Mouse (Mus musculus) Muller cell, postnatal 12 days (primary cell): ENCODE measurements around the gene Vps45.
"Not testable (repeated sequence)": the region's sequence is repeated elsewhere in the genome, so short reads cannot be mapped to it uniquely, and the experiment has no call there.

Experiments used
- DNase-seq: peaks from one replicate; pipeline ENCODE4 v3.0.0-alpha.2; 2015; ENCODE audit errors: inconsistent ontology term

The Vps45 gene

DNA sequence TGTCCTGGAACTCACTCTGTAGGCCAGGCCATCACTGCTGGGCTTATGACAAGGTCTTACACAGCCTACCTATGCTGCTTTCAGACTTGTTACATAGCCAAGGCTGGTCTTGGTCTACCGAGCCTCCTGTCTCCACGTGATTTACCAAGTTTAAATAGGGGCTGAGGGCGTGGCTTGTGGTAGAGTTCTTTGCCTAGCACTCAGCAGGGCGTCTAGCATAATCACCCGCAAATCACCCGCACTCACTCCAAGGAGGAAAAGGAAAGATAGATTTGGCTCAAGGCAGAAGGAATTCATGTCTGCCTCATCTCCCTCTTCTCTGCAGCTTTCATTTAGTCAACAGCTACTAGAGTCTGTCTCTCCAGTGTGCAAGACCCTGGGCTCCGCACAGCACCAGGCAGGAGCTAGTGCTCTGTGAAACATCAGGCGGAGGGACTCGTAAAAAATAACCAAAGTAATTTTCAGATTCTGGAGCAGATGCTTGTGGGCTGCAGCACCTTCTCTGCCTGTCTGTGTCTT is 61.0 kb downstream of the Vps45 start:
- DNase-seq = peak; percentile 48

DNA sequence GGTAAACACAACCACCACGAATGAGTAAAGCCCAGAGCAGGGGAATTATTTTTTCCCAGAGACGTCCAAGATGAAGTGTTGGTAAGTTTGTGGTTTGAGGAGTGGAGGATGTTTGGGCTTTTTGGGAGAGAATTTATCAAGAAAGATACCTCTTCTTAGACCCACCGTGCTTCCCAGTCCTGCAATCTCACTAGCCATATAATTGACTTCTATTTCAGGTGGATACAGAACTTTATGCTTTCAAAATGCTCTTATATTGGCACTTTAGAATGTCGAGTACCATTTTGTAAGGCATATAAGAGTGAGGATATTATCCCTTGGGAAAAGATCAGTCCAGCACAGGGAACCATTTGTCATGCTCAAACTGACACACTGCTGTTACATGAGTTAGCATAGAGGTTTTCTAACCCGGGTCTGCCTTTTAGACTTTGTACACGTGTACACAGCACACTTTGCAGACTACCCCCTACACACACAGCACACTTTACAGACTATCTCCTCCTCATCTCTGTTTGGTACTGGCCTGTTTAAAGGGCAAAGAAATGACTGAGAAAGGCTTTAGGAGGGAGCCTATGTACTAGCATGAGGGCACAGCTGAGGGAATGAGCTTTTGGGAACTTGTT is 61.7 kb downstream of the Vps45 start:
- no peak for DNase-seq

GRCm38 (mm10) chr3:95995802-95996428 is 62.4 kb downstream of the Vps45 start, which contains the start of gene Plekho1:
Gene Plekho1, minus strand, starts transcription at chr3:95996001.
- peak; percentile 60 for DNase-seq

- DNase-seq = peak; percentile 57
Observed at GRCm38 (mm10) chr3:95994975-95995801, 63.1 kb downstream of the Vps45 start.

- DNase-seq = peak; percentile 50
Observed at GRCm38 (mm10) chr3:95994381-95994846, 63.9 kb downstream of the Vps45 start.

- DNase-seq = peak; percentile 74
Observed at GRCm38 (mm10) chr3:95993881-95994280, 64.4 kb downstream of the Vps45 start.

DNA sequence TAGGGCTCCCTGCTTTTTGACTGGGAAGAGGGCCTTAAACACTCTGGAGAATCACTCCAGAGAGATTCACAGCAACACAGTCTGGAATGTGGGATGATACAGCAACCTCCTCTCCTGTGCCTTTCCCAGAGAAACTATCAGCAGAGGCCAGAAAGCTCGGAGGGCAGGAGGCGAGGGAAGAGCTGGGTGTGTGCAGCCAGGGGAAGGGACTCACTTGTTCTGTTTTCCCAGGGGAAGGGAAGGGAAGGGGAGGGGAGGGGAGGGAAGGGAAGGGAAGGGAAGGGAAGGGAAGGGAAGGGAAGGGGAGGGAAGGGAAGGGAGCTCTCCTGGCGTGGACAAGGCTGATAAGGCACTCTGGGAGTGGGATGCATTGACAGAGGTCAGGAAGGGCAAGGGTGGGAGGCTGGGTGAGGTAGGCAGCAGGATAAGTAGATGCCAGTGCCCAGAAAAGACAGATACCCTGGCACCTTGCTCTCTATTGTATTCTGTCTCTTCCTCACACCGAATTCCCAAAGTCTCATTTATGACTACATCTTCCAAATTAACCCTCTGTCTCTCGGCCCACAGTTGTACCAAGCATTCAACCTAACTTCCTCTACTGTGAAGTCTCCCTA is 65.2 kb downstream of the Vps45 start:
- no peak for DNase-seq

- peak; percentile 81 for DNase-seq
Observed at GRCm38 (mm10) chr3:95990413-95990941, 67.8 kb downstream of the Vps45 start.

DNA sequence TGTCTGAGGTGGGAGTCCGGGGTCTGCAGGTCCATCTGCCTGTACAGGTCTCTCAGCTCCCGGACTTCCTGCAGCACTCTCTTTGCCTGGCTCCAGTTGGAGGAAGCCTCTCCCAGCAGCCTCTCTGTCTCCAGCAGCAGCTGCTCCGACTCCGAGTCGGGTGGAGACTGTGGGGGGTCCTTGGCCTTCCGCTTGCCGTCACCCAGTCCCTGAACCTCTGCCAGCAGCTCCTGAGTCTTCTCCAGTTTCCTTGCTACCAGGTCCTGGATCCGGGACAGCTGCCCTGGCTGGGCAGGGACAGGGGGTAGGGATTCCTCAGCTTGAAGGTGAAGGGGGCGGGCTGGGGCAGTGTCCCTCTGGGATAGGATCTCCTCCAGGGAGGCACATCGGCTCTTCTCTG is 69.3 kb downstream of the Vps45 start:
- DNase-seq = peak; percentile 35

GRCm38 (mm10) chr3:95988138-95988537 is 70.1 kb downstream of the Vps45 start:
- no peak for DNase-seq

DNA sequence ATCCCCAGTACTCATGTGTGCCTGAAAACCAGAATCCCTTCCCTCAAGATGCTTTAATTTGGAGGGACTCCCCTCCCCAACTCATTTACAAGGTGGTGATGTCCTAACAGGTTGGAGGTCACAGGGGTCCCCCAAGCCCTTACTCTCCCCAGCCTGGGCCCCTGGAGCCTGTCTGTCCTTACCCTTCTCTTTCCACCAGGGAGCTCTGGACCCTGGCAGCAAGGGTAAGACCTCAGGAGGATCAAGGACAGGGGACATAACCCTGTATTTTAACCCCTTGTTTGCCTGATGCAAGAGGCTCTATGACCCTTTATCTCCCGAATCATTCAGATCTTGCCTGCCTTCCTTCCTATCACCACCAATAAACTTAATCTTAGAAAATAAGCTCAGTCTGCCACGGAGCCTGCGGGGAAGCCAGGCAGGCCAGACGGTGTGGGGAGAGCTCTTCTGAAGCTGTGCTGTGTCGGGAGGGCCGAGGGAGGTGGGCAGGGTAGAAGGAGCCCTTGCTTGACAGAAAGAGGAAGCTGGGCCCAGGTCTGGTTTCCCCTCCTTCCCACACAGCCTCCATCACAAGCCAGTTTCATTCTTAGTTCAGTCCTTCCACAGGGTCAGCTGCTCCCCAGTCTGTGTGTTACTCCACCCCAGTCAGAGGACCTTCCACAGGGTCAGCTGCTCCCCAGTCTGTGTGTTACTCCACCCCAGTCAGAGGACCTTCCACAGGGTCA is 70.7 kb downstream of the Vps45 start:
- no peak for DNase-seq

DNA sequence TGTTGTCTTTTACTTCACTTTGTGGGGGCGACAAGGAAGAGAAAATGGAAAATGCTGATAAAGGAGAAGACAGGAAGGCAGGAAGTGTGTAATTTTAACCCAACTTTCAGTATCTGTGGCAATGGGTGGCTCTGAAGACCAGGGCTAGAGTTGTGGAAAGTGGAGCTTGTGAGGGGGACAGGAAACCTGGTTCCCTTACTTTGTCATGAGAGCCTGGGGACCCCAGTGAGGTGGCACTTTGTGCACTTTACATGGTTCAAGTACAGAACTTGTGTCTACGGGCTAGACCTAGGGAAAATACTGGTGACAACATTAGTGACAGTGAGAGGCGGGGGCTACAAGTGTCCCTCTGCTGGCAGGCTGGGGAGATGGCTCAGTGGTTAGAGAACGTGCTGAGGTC is 71.3 kb downstream of the Vps45 start:
- DNase-seq = no peak

DNA sequence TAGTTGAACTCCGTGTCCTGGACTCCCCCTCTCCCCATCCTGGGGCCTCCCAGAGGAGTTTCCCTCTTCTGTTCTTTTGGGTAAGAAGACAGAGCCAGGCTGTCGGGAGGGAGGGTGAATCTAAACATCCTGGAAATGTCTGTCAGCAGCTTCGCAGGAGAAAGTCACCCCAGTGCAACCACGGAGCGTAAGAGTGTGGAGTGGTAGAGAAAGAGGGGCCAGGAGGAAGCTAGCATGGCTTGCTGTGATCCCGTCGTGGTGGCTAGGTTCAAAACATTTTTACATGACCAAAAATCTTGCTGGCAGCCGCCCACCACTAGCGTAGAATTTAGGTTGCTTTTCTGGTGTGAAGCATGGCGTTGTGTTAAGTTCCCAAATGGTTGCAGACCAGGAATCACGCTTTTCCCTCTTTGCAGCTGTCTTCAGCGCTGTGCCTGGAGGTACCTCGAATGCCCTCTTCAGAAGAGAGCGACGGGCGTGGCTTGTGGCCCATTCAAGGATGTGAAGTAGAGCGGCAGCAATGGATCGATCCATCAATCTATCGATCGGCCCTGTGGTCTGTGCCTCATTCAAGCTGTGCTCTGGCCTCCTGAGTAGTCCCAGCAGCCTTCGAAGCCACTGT is 72.2 kb downstream of the Vps45 start:
- DNase-seq = peak; percentile 32

- peak; percentile 90 for DNase-seq
Observed at GRCm38 (mm10) chr3:95985209-95986000, 72.9 kb downstream of the Vps45 start.

DNA sequence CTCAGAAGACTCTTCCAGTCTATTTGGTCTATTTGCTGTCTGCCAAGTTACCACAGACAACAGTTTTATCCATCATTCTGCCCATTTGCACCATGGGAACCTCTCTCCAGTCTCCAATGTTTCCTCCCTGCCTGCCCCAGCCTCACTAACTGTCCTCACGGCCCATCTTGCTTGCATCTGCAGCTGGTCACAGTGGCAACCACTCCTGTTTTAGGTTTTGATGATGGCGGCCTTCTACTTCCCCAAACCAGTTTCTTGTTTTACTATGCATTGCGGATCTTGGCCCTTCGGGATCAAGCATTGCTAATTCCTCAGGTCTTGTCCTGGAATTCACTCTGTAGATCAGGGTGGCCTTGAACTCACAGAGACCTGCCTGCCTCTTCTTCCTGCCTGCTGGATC is 76.1 kb downstream of the Vps45 start:
- no peak for DNase-seq

- no peak for DNase-seq
Observed at GRCm38 (mm10) chr3:95980276-95980970, 77.8 kb downstream of the Vps45 start.

GRCm38 (mm10) chr3:95978265-95978664 is 80.0 kb downstream of the Vps45 start:
- no peak for DNase-seq

DNA sequence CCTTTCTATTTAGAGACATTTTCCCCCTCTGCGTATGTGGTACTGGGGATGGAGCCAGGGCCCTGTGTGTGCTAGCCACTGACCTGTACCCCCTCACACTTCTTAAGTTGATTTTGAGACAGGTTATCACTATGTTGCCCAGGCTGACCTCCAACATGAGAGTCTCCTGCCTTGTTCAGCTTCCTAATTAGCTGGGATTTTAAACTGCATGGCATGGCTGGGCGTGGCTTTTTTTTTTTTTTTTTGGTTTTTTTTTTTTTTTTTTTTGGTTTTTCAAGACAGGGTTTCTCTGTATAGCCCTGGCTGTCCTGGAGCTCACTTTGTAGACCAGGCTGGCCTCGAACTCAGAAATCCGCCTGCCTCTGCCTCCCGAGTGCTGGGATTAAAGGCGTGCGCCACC is 80.7 kb downstream of the Vps45 start:
- not testable (repeated sequence) for DNase-seq

GRCm38 (mm10) chr3:95977079-95977478 is 81.2 kb downstream of the Vps45 start:
- no peak for DNase-seq
